Mouse (Mus musculus): ENCODE measurements around the gene Eif4e2.

DNA sequence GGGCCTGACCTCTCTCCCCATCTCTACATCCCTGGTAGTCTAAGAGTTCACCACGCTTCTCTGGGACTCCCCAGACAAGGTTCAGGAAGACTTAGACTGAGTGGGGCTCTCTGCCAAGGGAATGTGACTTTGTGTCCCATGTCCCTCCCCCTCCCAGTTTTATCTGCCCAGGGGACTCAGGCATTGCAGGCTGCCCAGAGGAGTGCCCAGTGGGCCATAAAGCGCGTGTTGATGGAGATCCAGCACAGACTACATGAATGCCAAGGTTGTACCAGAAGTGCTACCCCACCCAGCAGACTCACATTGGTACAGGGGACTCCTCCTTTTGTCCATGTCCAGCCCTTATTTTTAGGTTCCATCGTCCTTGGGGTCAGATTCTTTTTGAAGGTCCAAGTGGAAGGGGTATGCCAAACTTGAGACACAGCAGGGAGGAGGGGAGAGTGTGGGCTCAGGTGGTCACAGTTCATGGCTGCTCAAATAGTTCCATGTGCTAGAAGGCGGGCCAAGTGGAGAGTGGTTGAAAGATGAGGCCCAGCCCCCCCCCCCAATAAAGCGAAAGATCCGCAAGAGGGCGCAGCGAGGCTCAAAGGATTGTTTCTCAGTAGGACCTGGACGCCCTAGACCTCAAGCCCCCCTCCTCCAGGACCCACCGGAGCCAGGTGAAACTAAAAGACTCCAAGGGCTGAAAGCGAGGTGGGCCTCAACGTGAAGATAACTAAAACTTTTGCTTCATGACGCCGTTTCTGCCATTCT is 29.5 kb upstream of the Eif4e2 start:
- TF ChIP-seq POLR2A (IDR thresholded peaks at IDR 0.05; ENCODE audit: low read depth, low read length) (no peak), CTCF (IDR thresholded peaks at IDR 0.05; ENCODE audit: extremely low read depth, insufficient read depth, insufficient read length, insufficient replicate concordance) (no peak)
